Mouse (Mus musculus): ENCODE results near the gene Edem1. TPM values are rescaled to one million over a fixed set of nuclear protein-coding genes. Genes with fewer than 3 reads are reported as not detected.

The Edem1 gene
- polyA plus RNA-seq (2015; fragmentation: Nextera tagmentation; extraction: Ambion mirVana) = 5.3 and 11.6 TPM in 2 replicates

DNA sequence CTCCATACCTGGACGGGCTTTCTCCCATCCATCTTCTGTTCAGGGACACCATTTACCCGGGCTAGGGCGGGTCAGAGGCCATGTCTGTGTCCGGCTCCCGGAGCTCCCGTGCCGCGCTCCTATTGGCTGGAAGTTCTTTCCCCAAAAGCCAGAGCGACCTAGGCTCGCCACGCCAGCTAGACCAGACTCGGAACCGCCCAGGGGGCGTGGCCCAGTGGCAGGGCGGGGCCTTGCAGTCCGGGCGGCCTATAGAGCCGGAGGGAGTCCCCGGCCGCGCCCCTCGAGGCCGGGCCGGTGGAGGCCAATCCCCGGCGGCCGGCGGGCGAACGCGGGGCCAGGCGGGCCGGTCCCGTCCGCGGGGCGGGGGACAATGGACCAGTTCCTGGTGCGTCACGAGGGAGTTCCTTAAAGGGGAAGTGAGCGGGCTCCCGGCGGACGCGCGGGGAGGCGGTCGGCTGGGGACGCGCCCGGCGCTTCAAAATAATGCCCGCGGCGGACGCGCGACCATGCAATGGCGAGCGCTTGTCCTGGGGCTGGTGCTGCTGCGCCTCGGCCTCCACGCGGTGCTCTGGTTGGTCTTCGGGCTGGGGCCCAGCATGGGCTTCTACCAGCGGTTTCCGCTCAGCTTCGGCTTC, at the start of gene Edem1:
Gene Edem1, plus strand, starts transcription at position 408 of the 635 bp plus-strand sequence.
- H3K27ac ChIP-seq (replicated peaks) = peak within 1 kb of the TSS; percentile 80
- H3K36me3 ChIP-seq = peaks cover 4% of the 10 kb centered on the region; the same call in 1 of the 2 replicates
- ATAC-seq (ENCODE audit: low FRiP score) = peak; percentile 96
- H3K9ac ChIP-seq (replicated peaks) = peak within 1 kb of the TSS; percentile 89
- no peaks in the 10 kb centered on the region for H3K27me3 ChIP-seq (replicated peaks)
- H3K4me3 ChIP-seq (replicated peaks) = peak within 1 kb of the TSS; percentile 91
- under 1% methylated on average over 56 of the region's 67 CpGs for WGBS
- peaks cover 17% of the 10 kb centered on the region for H3K4me1 ChIP-seq
- no peaks in the 10 kb centered on the region for H3K9me3 ChIP-seq (replicated peaks)
- peak within 1 kb of the TSS; percentile 76 for H3K4me2 ChIP-seq

DNA sequence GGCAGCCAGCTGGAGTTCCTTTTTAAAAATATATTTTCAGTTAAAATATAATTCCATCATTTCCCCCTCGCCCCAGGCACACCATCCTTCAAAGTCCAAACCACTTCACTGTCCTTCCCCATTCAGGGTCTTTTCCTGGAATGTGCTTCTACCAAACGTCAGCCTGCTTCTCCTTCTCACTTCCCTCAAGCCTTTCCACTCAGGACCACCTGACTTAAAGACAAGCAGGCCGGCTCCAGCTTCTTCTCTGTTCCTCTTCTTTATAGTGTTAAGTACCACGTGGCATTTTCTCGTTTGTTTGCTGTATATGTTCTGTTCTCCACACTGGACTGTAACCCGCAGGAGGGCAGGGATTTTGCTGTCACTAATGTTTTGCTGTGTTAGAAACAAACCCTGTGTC, 46.6 kb upstream of the Edem1 start:
- H3K9ac ChIP-seq (replicated peaks) = no peak overlapping the region
- no peaks in the 10 kb centered on the region for H3K36me3 ChIP-seq
- ATAC-seq (ENCODE audit: low FRiP score) = no peak
- H3K9me3 ChIP-seq (replicated peaks) = no peaks in the 10 kb centered on the region
- H3K4me2 ChIP-seq = no peak overlapping the region
- 73% methylated on average over 6 of the region's 6 CpGs for WGBS
- no peak overlapping the region for H3K4me3 ChIP-seq (replicated peaks)
- H3K27ac ChIP-seq (replicated peaks) = no peak overlapping the region
- H3K4me1 ChIP-seq = peaks cover 22% of the 10 kb centered on the region
- no peaks in the 10 kb centered on the region for H3K27me3 ChIP-seq (replicated peaks)

DNA sequence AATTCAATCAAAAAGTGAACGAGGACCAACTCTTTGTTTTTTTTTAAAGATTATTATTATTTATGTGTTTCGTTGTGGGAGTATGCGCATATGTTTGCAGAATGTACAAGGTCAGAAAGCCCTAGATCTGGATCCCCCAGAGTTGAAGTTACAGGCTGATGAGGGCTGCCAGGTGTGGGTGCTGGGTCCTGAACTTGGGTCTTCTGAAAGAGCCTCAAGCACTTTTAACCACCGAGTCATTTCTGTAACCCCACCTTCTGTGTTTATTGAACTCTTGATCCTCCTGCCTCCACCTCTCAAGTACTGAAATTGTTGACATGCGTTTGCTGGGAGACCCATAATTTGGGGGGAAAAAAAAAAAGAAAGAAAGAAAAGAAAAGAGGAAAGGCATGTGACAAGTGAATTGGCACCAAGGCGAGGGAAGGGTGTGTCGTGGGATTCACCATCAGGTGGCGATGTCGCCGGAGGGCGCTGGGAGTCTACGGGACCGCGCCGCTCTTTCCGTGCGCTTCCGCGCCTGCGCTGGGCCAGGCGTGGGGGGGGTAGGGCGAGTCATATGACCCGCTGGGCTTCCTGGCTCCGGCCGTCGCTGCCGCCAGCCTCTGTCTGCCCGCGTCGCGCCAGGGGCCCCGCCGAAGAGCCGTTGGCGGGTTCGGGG, 45.8 kb upstream of the Edem1 start, which contains the start of gene Arl8b:
Gene Arl8b, plus strand, starts transcription at position 574 of the 658 bp plus-strand sequence.
- peak within 1 kb of the TSS; percentile 76 for H3K4me2 ChIP-seq
- no peaks in the 10 kb centered on the region for H3K36me3 ChIP-seq
- peaks cover 22% of the 10 kb centered on the region for H3K4me1 ChIP-seq
- H3K4me3 ChIP-seq (replicated peaks) = peak within 1 kb of the TSS; percentile 84
- WGBS = 11% methylated on average over 36 of the region's 36 CpGs
- no peaks in the 10 kb centered on the region for H3K27me3 ChIP-seq (replicated peaks)
- H3K27ac ChIP-seq (replicated peaks) = peak within 1 kb of the TSS; percentile 90
- peak within 1 kb of the TSS; percentile 99 for H3K9ac ChIP-seq (replicated peaks)
- peak; percentile 94 for ATAC-seq (ENCODE audit: low FRiP score)
- no peaks in the 10 kb centered on the region for H3K9me3 ChIP-seq (replicated peaks)

DNA sequence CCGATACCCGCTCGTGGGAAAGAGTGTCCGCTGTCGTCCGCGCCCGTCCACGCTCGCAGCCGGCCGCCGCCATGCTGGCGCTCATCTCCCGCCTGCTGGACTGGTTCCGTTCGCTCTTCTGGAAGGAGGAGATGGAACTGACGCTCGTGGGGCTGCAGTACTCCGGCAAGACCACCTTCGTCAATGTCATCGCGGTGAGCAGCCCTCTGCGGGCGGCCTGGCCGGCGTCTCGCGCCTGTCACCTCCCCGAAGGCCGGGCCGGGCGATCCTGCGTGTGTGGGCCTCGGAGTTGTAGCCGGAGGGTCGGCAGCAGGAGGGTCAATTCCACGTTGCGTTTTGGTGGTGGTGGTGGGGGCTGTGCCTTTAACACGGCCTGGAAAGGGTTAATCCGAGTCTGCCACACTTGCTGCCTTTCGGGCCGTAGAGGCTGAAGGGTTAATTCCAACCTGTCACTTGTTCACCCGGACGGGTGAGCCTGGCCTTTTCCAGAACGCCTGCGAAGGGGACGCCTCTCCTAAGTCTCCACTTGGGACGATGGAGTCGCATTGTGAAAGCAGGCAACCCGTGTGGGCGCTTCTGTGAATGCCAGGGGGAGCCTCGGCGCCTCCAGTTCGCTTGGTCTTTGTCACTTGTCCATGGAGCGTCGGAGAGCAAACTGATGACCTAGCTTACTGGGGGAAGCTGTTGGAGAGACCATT, 45.1 kb upstream of the Edem1 start:
- H3K27ac ChIP-seq (replicated peaks) = peak overlapping the region; percentile 90
- H3K4me2 ChIP-seq = peak overlapping the region; percentile 76
- no peaks in the 10 kb centered on the region for H3K9me3 ChIP-seq (replicated peaks)
- peak; percentile 73 for ATAC-seq (ENCODE audit: low FRiP score)
- no peaks in the 10 kb centered on the region for H3K27me3 ChIP-seq (replicated peaks)
- H3K4me3 ChIP-seq (replicated peaks) = peak overlapping the region; percentile 84
- peak overlapping the region; percentile 99 for H3K9ac ChIP-seq (replicated peaks)
- H3K36me3 ChIP-seq = no peaks in the 10 kb centered on the region
- WGBS = under 1% methylated on average over 57 of the region's 57 CpGs
- peaks cover 22% of the 10 kb centered on the region for H3K4me1 ChIP-seq

DNA sequence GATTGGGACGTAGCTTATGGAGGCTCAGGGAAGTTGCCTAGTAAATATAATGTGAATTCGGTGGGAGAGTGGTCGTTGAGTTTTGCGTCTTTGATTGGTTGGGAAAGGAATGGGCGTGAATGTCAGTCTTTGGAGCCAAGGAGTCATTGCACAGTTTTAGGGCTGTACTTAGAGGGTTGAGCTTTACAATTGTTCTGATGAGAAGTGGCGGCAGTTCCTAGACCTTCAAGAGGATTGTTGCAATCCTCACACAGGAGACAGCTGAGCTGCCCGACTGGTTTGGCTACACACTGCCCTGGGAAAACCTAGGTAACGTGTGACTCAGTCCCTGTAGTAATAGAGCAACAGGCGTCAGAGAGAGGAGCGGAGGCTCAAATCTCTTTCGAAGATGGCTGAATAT, 44.4 kb upstream of the Edem1 start:
- no peak for ATAC-seq (ENCODE audit: low FRiP score)
- peak overlapping the region; percentile 84 for H3K4me3 ChIP-seq (replicated peaks)
- H3K36me3 ChIP-seq = no peaks in the 10 kb centered on the region
- H3K9me3 ChIP-seq (replicated peaks) = no peaks in the 10 kb centered on the region
- H3K27ac ChIP-seq (replicated peaks) = peak overlapping the region; percentile 90
- no peaks in the 10 kb centered on the region for H3K27me3 ChIP-seq (replicated peaks)
- H3K4me1 ChIP-seq = peaks cover 22% of the 10 kb centered on the region
- peak overlapping the region; percentile 76 for H3K4me2 ChIP-seq
- peak overlapping the region; percentile 99 for H3K9ac ChIP-seq (replicated peaks)
- WGBS = 26% methylated on average over 11 of the region's 11 CpGs

DNA sequence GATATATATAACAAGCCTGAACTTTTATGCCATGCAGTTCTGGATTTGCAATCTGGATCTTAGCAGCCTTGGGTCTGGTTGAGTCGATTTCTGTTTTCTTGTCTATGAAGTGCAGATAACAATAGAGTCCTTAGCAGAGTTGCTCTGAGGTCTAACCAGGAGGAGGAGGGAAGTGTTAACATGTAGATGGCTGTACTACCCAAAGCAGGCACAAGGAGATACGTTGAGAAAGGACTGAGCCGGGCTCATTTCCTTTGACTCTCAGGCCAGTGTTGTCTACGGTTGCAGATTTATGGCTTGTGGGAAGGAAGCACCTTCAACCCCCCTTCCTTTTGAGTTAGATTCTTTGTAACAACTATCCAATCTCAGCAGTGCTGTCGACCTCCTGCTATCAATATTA, 43.6 kb upstream of the Edem1 start:
- no peak overlapping the region for H3K27ac ChIP-seq (replicated peaks)
- H3K27me3 ChIP-seq (replicated peaks) = no peaks in the 10 kb centered on the region
- peak overlapping the region; percentile 76 for H3K4me2 ChIP-seq
- H3K4me1 ChIP-seq = peaks cover 22% of the 10 kb centered on the region
- 31% methylated on average over 5 of the region's 5 CpGs for WGBS
- H3K9me3 ChIP-seq (replicated peaks) = no peaks in the 10 kb centered on the region
- H3K4me3 ChIP-seq (replicated peaks) = peak overlapping the region; percentile 84
- ATAC-seq (ENCODE audit: low FRiP score) = no peak
- H3K9ac ChIP-seq (replicated peaks) = peak overlapping the region; percentile 99
- H3K36me3 ChIP-seq = no peaks in the 10 kb centered on the region

DNA sequence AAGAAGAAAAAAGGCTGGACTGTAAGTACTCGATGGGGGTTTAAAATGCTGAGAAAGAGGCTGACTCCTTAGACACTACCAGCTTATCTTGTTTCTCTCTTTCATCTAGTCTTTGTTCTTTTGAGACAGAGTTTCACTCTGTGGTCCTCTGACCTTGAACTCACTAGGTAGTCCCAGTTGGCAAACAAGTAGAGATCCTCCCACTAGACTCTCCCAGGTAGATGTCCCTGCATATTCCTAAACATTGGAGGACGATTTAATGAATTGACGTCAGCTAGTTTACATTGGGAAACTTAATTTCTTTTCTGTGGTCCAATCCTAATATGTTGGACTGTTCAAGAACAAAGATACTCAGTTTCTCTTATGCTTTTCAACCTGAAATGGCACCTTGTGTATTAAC, 42.9 kb upstream of the Edem1 start:
- no peak for ATAC-seq (ENCODE audit: low FRiP score)
- no peaks in the 10 kb centered on the region for H3K9me3 ChIP-seq (replicated peaks)
- no peak overlapping the region for H3K9ac ChIP-seq (replicated peaks)
- no peak overlapping the region for H3K27ac ChIP-seq (replicated peaks)
- H3K27me3 ChIP-seq (replicated peaks) = no peaks in the 10 kb centered on the region
- H3K4me2 ChIP-seq = peak overlapping the region; percentile 76
- H3K36me3 ChIP-seq = no peaks in the 10 kb centered on the region
- H3K4me1 ChIP-seq = peaks cover 22% of the 10 kb centered on the region
- no peak overlapping the region for H3K4me3 ChIP-seq (replicated peaks)
- 88% methylated on average over 3 of the region's 3 CpGs for WGBS

DNA sequence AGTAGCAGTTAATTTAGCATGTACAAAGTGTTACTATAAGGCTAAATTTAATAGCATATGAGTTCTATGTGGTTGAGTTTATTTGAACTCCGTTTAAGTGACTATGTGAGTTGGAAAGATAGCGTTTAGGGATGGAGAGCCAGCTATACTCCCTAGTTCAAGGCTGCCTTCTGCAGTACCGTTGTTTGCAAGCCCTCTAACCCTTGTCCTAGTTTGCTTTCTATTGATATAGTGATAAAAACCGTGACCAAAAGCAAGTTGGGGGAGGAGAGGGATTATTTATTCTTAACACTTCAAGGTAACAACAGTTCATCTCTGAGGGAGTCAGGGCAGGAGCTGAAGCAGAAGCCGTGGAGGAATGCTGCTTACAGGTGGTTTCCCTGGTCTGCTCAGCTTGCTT, 36.9 kb upstream of the Edem1 start:
- H3K27ac ChIP-seq (replicated peaks) = no peak overlapping the region
- H3K9me3 ChIP-seq (replicated peaks) = no peaks in the 10 kb centered on the region
- H3K9ac ChIP-seq (replicated peaks) = no peak overlapping the region
- no peak overlapping the region for H3K4me2 ChIP-seq
- ATAC-seq (ENCODE audit: low FRiP score) = no peak
- H3K36me3 ChIP-seq = no peaks in the 10 kb centered on the region
- peaks cover 4% of the 10 kb centered on the region; the same call in 1 of the 2 replicates for H3K4me1 ChIP-seq
- no peaks in the 10 kb centered on the region for H3K27me3 ChIP-seq (replicated peaks)
- H3K4me3 ChIP-seq (replicated peaks) = no peak overlapping the region
- 82% methylated on average over 5 of the region's 5 CpGs for WGBS

DNA sequence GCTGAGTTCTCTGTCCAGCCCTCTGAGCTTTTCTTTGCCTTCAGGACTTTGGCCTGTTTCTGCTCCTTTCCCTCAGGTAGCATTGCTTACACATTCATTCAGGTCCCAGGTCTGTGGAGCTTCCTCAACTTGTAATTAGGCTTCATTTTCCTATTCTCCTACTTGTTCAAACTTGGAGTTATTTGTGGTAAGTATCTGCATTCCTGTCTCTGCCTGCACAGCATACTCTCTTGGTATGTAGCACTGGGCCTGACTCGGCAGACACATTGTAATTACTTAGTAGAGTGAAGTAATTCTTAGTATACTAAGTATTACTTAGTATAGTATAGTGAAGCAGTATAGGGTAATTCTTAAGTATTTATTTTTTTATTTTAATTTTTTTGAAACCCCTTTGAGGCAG, 32.5 kb upstream of the Edem1 start:
- H3K9ac ChIP-seq (replicated peaks) = no peak overlapping the region
- H3K4me1 ChIP-seq = peaks cover 8% of the 10 kb centered on the region; the same call in 1 of the 2 replicates
- H3K4me3 ChIP-seq (replicated peaks) = no peak overlapping the region
- H3K4me2 ChIP-seq = no peak overlapping the region
- WGBS = 67% methylated on average over 1 of the region's 1 CpGs
- no peak overlapping the region for H3K27ac ChIP-seq (replicated peaks)
- no peak for ATAC-seq (ENCODE audit: low FRiP score)
- H3K27me3 ChIP-seq (replicated peaks) = no peaks in the 10 kb centered on the region
- H3K36me3 ChIP-seq = no peaks in the 10 kb centered on the region
- H3K9me3 ChIP-seq (replicated peaks) = no peaks in the 10 kb centered on the region

DNA sequence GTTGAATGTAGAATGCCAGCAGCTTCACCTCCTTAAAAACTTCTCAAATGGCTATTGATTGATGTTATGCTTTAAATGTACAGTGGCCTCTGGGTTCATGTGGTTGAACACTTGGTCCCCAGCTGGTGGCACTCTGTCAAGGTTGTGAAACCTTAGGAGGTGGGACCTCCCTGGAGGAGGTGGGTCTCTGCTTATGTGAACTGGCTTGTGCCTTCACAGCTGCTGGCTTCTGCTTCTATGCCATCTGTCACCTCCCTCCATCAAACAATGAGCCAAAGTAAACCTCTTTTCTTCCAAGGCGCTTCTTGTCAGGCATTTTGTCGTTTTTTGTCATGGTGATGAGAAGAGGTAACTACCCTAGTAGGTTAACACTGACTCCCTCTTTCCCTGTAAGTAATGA, 31.7 kb upstream of the Edem1 start:
- Histone ChIP-seq H3K4me2 (no peak overlapping the region), H3K27me3 (replicated peaks) (no peaks in the 10 kb centered on the region), H3K9me3 (replicated peaks) (no peaks in the 10 kb centered on the region), H3K4me1 (peaks cover 8% of the 10 kb centered on the region; the same call in 1 of the 2 replicates), H3K27ac (replicated peaks) (no peak overlapping the region), H3K9ac (replicated peaks) (no peak overlapping the region), H3K4me3 (replicated peaks) (no peak overlapping the region), H3K36me3 (no peaks in the 10 kb centered on the region)
- WGBS = 20% methylated on average over 2 of the region's 2 CpGs
- ATAC-seq (ENCODE audit: low FRiP score) = no peak

DNA sequence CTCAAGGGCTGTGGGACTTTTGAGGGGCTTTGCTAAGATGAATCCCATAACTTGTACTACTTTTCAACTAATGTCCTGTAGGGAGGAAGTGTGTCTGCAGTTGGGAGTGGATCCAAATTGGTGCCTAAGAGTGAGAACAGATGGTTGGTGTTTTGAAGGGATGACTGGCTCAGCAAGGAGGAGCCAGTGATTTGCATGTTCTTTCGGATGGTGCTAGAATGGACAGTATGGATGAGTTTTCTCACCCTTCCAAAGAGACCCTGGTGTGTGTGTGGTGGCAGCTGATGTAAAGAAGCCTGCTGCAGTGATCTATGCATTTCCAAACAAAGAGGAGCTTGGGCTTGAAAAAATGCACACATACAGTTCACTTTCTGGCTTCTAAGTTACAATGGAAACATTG, 23.2 kb upstream of the Edem1 start:
- Histone ChIP-seq H3K4me2 (no peak overlapping the region), H3K36me3 (no peaks in the 10 kb centered on the region), H3K27me3 (replicated peaks) (no peaks in the 10 kb centered on the region), H3K27ac (replicated peaks) (peak overlapping the region; percentile 59), H3K4me3 (replicated peaks) (no peak overlapping the region), H3K4me1 (peaks cover 26% of the 10 kb centered on the region), H3K9ac (replicated peaks) (no peak overlapping the region), H3K9me3 (replicated peaks) (no peaks in the 10 kb centered on the region)
- 0 out of 2 replicates have a peak, but pooled peaks have one; percentile 30 for ATAC-seq (ENCODE audit: low FRiP score)
- WGBS = 4% methylated on average over 1 of the region's 1 CpGs

Measured in neural tube, embryonic 15.5 days (tissue).